Mouse (Mus musculus) spleen, adult 2 months (tissue): ENCODE measurements around the gene Fntb. TPM values are rescaled to one million over a fixed set of nuclear protein-coding genes. Genes with fewer than 3 reads are reported as not detected.
"Not testable (repeated sequence)": the region's sequence is repeated elsewhere in the genome, so short reads cannot be mapped to it uniquely, and the experiment has no call there.

ENCODE experiments used
- DNase-seq, 2 experiments: peaks; one replicate each; pipeline versions ENCODE4 v3.0.0 to v3.0.0-alpha.2; 2012 to 2021; ENCODE audit warnings: low spot score in 2 of 2, low read depth in 1 of 2
- H3K27ac ChIP-seq: fragments of 200-500 bp; 2 replicates; pipeline ENCODE4 v1.5.1; 2012; ENCODE audit warnings: low read length, inconsistent platforms; ENCODE audit not compliant: insufficient read depth
- H3K27me3 ChIP-seq: fragments of 200-500 bp; 2 replicates; pipeline ENCODE4 v1.6.1; 2012; ENCODE audit warnings: mild to moderate bottlenecking, moderate library complexity, low read length, inconsistent platforms; ENCODE audit not compliant: control insufficient read depth, insufficient read depth
- H3K36me3 ChIP-seq: fragments of 200-500 bp; 2 replicates; pipeline ENCODE4 v1.6.1; 2012; ENCODE audit warnings: mild to moderate bottlenecking, low read length, inconsistent platforms; ENCODE audit not compliant: control insufficient read depth, insufficient read depth
- H3K4me1 ChIP-seq: fragments of 200-500 bp; 2 replicates; pipeline ENCODE4 v1.6.1; 2011; ENCODE audit warnings: inconsistent platforms; ENCODE audit not compliant: control insufficient read depth, insufficient read depth, insufficient read length
- H3K4me3 ChIP-seq: fragments of 200-500 bp; 2 replicates; pipeline ENCODE4 v1.5.1; 2011; ENCODE audit warnings: mild to moderate bottlenecking, inconsistent platforms; ENCODE audit not compliant: insufficient read depth, insufficient read length; ENCODE audit errors: extremely low read depth
- CTCF ChIP-seq: fragments of 200-500 bp; IDR thresholded peaks from 2 replicates; pipeline ENCODE4 v1.5.1; 2011; ENCODE audit warnings: mild to moderate bottlenecking, inconsistent platforms; ENCODE audit not compliant: insufficient read depth, insufficient read length, insufficient replicate concordance; ENCODE audit errors: extremely low read depth
- POLR2A ChIP-seq: fragments of 200-500 bp; IDR thresholded peaks from 2 replicates; pipeline ENCODE4 v1.6.1; 2011; ENCODE audit warnings: low read depth, low read length, inconsistent platforms
- WGBS: fragments of 180-500 bp; shearing (Covaris S2); methylation state at CpG from one replicate; pipeline ENCODE4 v1.1.7; 2018; 5-methylcytosine and 5-hydroxymethylcytosine counted together
- polyA plus RNA-seq: library from polyadenylated mRNA; depleted of rRNA; stranded (reverse); fragments of >200 nt; gene quantifications from 2 replicates; pipeline ENCODE4 v1.2.3, GENCODE M21; 2012

The Fntb gene
- polyA plus RNA-seq, 1 experiment = 18.7 TPM

GRCm38 (mm10) chr12:76777845-76778244 is 12.5 kb downstream of the Fntb start:
- no peak for TF ChIP-seq POLR2A
- no peak for TF ChIP-seq CTCF
- H3K36me3 ChIP-seq = peaks cover 14% of the 10 kb centered on the region
- H3K27ac ChIP-seq = peak overlapping the region; percentile 25; the same call in 1 of the 2 replicates
- H3K27me3 ChIP-seq = no peaks in the 10 kb centered on the region
- no peaks in the 10 kb centered on the region for H3K4me1 ChIP-seq
- no peak for DNase-seq
- H3K4me3 ChIP-seq = no peak overlapping the region

GRCm38 (mm10) chr12:76778305-76779083 is 13.1 kb downstream of the Fntb start:
- DNase-seq = peak in 1 of 2 experiments; percentile 18
- H3K4me1 ChIP-seq = no peaks in the 10 kb centered on the region
- WGBS = 66% methylated on average over 10 of the region's 10 CpGs
- peak overlapping the region; percentile 84 for H3K27ac ChIP-seq
- no peaks in the 10 kb centered on the region for H3K27me3 ChIP-seq
- H3K36me3 ChIP-seq = peaks cover 14% of the 10 kb centered on the region
- no peak overlapping the region for H3K4me3 ChIP-seq
- TF ChIP-seq CTCF = no peak
- no peak for TF ChIP-seq POLR2A

GRCm38 (mm10) chr12:76779951-76780350 is 14.6 kb downstream of the Fntb start:
- Histone ChIP-seq H3K4me1 (no peaks in the 10 kb centered on the region), H3K36me3 (peaks cover 14% of the 10 kb centered on the region), H3K27ac (no peak overlapping the region), H3K27me3 (no peaks in the 10 kb centered on the region), H3K4me3 (no peak overlapping the region)
- TF ChIP-seq CTCF = no peak
- DNase-seq = no peak
- 92% methylated on average over 5 of the region's 5 CpGs for WGBS

DNA sequence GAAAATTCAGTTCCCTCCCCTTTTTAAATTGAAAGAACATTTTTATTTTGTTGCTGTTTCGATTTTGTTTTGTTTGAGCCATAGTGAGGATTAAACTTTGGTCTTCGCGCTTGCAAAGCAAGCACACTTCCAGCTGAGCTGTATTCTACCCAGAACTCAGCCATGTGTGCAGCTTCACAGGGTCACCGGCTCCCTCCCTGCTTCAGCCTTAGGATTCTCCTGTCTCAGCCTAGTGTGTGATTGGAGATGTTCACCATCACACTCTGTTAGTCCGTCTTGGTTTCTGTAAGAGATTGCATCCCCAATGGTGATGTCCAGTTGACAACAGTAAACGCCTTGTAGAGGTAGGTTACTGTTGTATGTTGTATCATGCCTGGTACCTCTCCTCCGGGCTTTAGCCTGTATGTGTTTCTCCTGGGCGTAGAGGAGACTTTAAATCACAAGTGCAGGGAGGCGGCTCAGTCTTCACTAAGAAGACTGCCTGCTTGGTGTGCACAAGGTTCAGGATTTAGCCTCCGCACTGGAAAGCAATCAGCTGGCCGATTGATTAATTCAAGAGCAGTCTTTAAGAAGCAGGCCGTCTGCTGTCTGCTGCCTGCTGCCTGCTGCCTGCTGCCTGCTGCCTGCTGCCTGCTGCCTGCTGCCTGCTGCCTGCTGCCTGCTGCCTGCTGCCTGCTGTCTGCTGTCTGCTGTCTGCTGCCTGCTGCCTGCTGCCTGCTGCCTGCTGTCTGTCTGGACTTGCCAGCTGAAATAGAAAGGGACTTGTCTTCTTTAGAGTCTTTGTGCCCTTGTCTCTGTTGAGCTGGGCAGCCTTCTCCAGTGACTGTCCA is 15.5 kb downstream of the Fntb start:
- 93% methylated on average over 12 of the region's 12 CpGs for WGBS
- Histone ChIP-seq H3K4me1 (no peaks in the 10 kb centered on the region), H3K36me3 (peaks cover 14% of the 10 kb centered on the region), H3K4me3 (no peak overlapping the region), H3K27me3 (no peaks in the 10 kb centered on the region), H3K27ac (no peak overlapping the region)
- DNase-seq = no peak
- no peak for TF ChIP-seq POLR2A
- TF ChIP-seq CTCF = no peak

GRCm38 (mm10) chr12:76784056-76784619 is 18.7 kb downstream of the Fntb start:
- TF ChIP-seq POLR2A (no peak), CTCF (no peak)
- H3K4me3 ChIP-seq = no peak overlapping the region
- H3K27ac ChIP-seq = no peak overlapping the region
- H3K27me3 ChIP-seq = no peaks in the 10 kb centered on the region
- 89% methylated on average over 10 of the region's 10 CpGs for WGBS
- no peak for DNase-seq
- peaks cover 11% of the 10 kb centered on the region for H3K36me3 ChIP-seq
- no peaks in the 10 kb centered on the region for H3K4me1 ChIP-seq

GRCm38 (mm10) chr12:76790446-76791084 is 25.2 kb downstream of the Fntb start:
- TF ChIP-seq CTCF (no peak), POLR2A (no peak)
- no peak overlapping the region for H3K4me3 ChIP-seq
- H3K36me3 ChIP-seq = no peaks in the 10 kb centered on the region
- H3K27me3 ChIP-seq = no peaks in the 10 kb centered on the region
- no peaks in the 10 kb centered on the region for H3K4me1 ChIP-seq
- no peak overlapping the region for H3K27ac ChIP-seq
- 64% methylated on average over 8 of the region's 8 CpGs for whole genome bisulfite sequencing
- DNase-seq = no peak

DNA sequence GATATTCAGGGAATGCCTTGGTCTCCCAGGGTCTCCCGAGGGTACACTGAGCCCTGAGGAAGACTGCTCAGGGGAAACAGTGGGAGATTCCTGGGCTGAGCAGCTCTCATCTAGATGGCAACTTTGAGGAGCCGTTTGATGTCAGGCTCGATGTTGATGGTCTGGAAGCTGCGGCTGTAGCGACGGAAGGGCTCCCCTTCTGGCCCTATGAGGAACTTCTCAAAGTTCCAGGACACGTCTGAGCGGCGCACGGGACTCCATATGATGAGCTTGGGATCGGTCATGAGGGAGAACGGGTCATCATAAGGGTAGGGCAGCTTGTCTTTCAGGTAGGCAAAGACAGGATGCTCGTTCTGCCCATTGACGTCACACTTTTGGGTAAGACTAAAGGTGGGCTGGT is 27.2 kb downstream of the Fntb start:
- 59% methylated on average over 14 of the region's 14 CpGs for WGBS
- H3K27ac ChIP-seq, H3K4me3 ChIP-seq, H3K36me3 ChIP-seq, H3K27me3 ChIP-seq, H3K4me1 ChIP-seq, DNase-seq: not testable (repeated sequence)
